Mouse (Mus musculus): ENCODE measurements around the gene Dglucy. TPM values are rescaled to one million over a fixed set of nuclear protein-coding genes. Genes with fewer than 3 reads are reported as not detected.

Gene Dglucy
- total RNA-seq, 2 experiments from 2014 or later, result 6.2 to 8.6 TPM

- DNase-seq (ENCODE audit: low spot score in 2 of 2), result peak; percentile 57 to 77
Measured at GRCm38 (mm10) chr12:100875553-100875952, 96.7 kb downstream of the Dglucy start.

- no peak for DNase-seq (ENCODE audit: low spot score in 2 of 2)
Measured at GRCm38 (mm10) chr12:100875960-100876359, 97.1 kb downstream of the Dglucy start.

- no peak for DNase-seq (ENCODE audit: low spot score in 2 of 2)
Measured at GRCm38 (mm10) chr12:100877936-100878335, 99.1 kb downstream of the Dglucy start.

GRCm38 (mm10) chr12:100878556-100878955 is 99.7 kb downstream of the Dglucy start:
- no peak for DNase-seq (ENCODE audit: low spot score in 2 of 2)

- no peak for DNase-seq (ENCODE audit: low spot score in 2 of 2)
Measured at GRCm38 (mm10) chr12:100883168-100883567, 104.3 kb downstream of the Dglucy start.

GRCm38 (mm10) chr12:100885585-100885984 is 106.7 kb downstream of the Dglucy start:
- no peak for DNase-seq (ENCODE audit: low spot score in 2 of 2)

GRCm38 (mm10) chr12:100886877-100887276 is 108.0 kb downstream of the Dglucy start:
- DNase-seq (ENCODE audit: low spot score in 2 of 2), result peak in 1 of 2 experiments; percentile 47

GRCm38 (mm10) chr12:100887801-100888258 is 109.0 kb downstream of the Dglucy start:
- peak; percentile 73 to 80 for DNase-seq (ENCODE audit: low spot score in 2 of 2)

GRCm38 (mm10) chr12:100890548-100890947 is 111.7 kb downstream of the Dglucy start:
- no peak for DNase-seq (ENCODE audit: low spot score in 2 of 2)

- DNase-seq (ENCODE audit: low spot score in 2 of 2), result no peak
Measured at GRCm38 (mm10) chr12:100895504-100895903, 116.6 kb downstream of the Dglucy start.

GRCm38 (mm10) chr12:100896661-100897060 is 117.8 kb downstream of the Dglucy start:
- peak in 1 of 2 experiments; percentile 31 for DNase-seq (ENCODE audit: low spot score in 2 of 2)

GRCm38 (mm10) chr12:100897736-100898650 is 119.1 kb downstream of the Dglucy start:
- no peak for DNase-seq (ENCODE audit: low spot score in 2 of 2)

GRCm38 (mm10) chr12:100899111-100899640 is 120.3 kb downstream of the Dglucy start:
- peak; percentile 26 to 45 for DNase-seq (ENCODE audit: low spot score in 2 of 2)

GRCm38 (mm10) chr12:100900901-100901300 is 122.0 kb downstream of the Dglucy start:
- DNase-seq (ENCODE audit: low spot score in 2 of 2), result no peak

GRCm38 (mm10) chr12:100901386-100901785 is 122.5 kb downstream of the Dglucy start:
- no peak for DNase-seq (ENCODE audit: low spot score in 2 of 2)

- no peak for DNase-seq (ENCODE audit: low spot score in 2 of 2)
Measured at GRCm38 (mm10) chr12:100903761-100904160, 124.9 kb downstream of the Dglucy start.

- DNase-seq (ENCODE audit: low spot score in 2 of 2), result no peak
Measured at GRCm38 (mm10) chr12:100906861-100907260, 128.0 kb downstream of the Dglucy start.

GRCm38 (mm10) chr12:100907598-100908297 is 128.9 kb downstream of the Dglucy start, which contains the start of gene Gpr68:
Gene Gpr68 (minus strand): TSS chr12:100908198.
- DNase-seq (ENCODE audit: low spot score in 2 of 2), result no peak

- DNase-seq (ENCODE audit: low spot score in 2 of 2), result no peak
Measured at GRCm38 (mm10) chr12:100908298-100909034, 129.6 kb downstream of the Dglucy start.

GRCm38 (mm10) chr12:100909765-100910164 is 130.9 kb downstream of the Dglucy start:
- peak in 1 of 2 experiments; percentile 65 for DNase-seq (ENCODE audit: low spot score in 2 of 2)

- peak in 1 of 2 experiments; percentile 49 for DNase-seq (ENCODE audit: low spot score in 2 of 2)
Measured at GRCm38 (mm10) chr12:100910731-100911130, 131.9 kb downstream of the Dglucy start.
